In the genomic region with DNA sequence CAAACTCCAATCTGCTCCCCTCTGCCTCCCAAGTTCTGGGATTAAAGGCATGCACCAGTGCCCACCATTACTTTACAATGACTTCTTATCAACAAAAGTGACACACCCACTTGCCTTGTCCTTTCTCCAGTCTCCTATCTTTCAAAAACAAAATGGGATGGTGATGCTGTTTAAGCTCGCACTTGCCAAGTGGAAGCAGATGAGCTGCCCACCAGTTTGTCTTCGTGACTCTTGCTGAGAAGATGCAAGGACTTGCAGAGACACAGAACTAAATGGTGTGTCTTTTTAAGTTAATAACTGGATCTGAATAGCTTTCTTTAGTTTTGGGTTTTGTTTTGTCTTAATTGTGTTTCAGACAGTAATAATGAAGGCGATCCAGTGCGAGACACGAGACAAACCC, we compare ENCODE assay signal across 32 mouse cellular contexts. TPM values are rescaled to one million over a fixed set of nuclear protein-coding genes. Genes with fewer than 3 reads are reported as not detected.
"Had no signal": no experiment of that assay in that cellular context is flagged by ENCODE, and none has a peak within 500 bp of the region (broad histone marks: within the 10 kb centered on the region; RNA-seq: fewer than 3 reads in every experiment).

No protein-coding gene starts in this region.

- H3K36me3 ChIP-seq: limb, embryonic 13.5 days; limb, embryonic 15.5 days; liver, embryonic 12.5 days; liver, embryonic 15.5 days had no signal

- H3K9me3 ChIP-seq: limb, embryonic 10.5 days; limb, embryonic 12.5 days; limb, embryonic 13.5 days; limb, embryonic 15.5 days; liver, embryonic 12.5 days; liver, embryonic 13.5 days; liver, embryonic 15.5 days; lung, embryonic 15.5 days; megakaryocyte, embryonic 14.5 days; midbrain, embryonic 10.5 days; midbrain, embryonic 12.5 days; midbrain, embryonic 13.5 days; midbrain, embryonic 15.5 days; neural tube, embryonic 12.5 days had no signal

- H3K4me2 ChIP-seq: limb, embryonic 15.5 days; liver, embryonic 11.5 days; liver, embryonic 12.5 days; liver, embryonic 13.5 days; liver, embryonic 15.5 days; lung, embryonic 14.5 days; lung, embryonic 15.5 days; midbrain, embryonic 11.5 days; midbrain, embryonic 12.5 days; midbrain, embryonic 13.5 days; midbrain, embryonic 15.5 days; neural tube, embryonic 12.5 days had no signal

- DNase-seq: left cerebral cortex, postnatal 4 days; liver; liver, embryonic 13.5 days; liver, postnatal 0 days; lung, adult 18-20 months; lung, adult 2 months; lung, embryonic 14.5 days; lung, postnatal 10 days; lung, postnatal 14 days; lung, postnatal 36 days; lung, postnatal 4 days; midbrain, embryonic 14.5 days had no signal

- H3K9ac ChIP-seq: limb, embryonic 12.5 days; limb, embryonic 13.5 days; limb, embryonic 15.5 days; liver, embryonic 12.5 days; liver, embryonic 13.5 days; liver, embryonic 14.5 days; liver, embryonic 15.5 days; liver, postnatal 0 days; lung, embryonic 14.5 days; lung, embryonic 15.5 days; midbrain, embryonic 12.5 days; midbrain, embryonic 13.5 days; midbrain, embryonic 15.5 days; neural tube, embryonic 12.5 days had no signal

- H3K27ac ChIP-seq: limb, embryonic 10.5 days; limb, embryonic 13.5 days; liver, embryonic 12.5 days; liver, embryonic 13.5 days; liver, embryonic 14.5 days; liver, embryonic 15.5 days; macrophage; midbrain, embryonic 10.5 days; midbrain, embryonic 12.5 days; midbrain, embryonic 13.5 days; midbrain, embryonic 15.5 days; neural tube, embryonic 12.5 days had no signal

- H3K4me1 ChIP-seq: liver, embryonic 12.5 days; liver, embryonic 13.5 days; liver, embryonic 15.5 days; midbrain, embryonic 15.5 days had no signal

- H3K4me3 ChIP-seq: limb, embryonic 10.5 days; limb, embryonic 12.5 days; limb, embryonic 13.5 days; limb, embryonic 15.5 days; liver, embryonic 12.5 days; liver, embryonic 13.5 days; liver, embryonic 15.5 days; lung, embryonic 15.5 days; megakaryocyte, embryonic 14.5 days; midbrain, embryonic 10.5 days; midbrain, embryonic 12.5 days; midbrain, embryonic 13.5 days; midbrain, embryonic 15.5 days; myocyte; neural tube, embryonic 12.5 days had no signal

- H3K27me3 ChIP-seq: limb, embryonic 12.5 days; limb, embryonic 13.5 days; limb, embryonic 15.5 days; liver, embryonic 12.5 days; liver, embryonic 13.5 days; liver, embryonic 15.5 days; lung, embryonic 15.5 days; megakaryocyte, embryonic 14.5 days; midbrain, embryonic 12.5 days; midbrain, embryonic 13.5 days; midbrain, embryonic 15.5 days; neural tube, embryonic 12.5 days had no signal

- ATAC-seq: liver, embryonic 12.5 days; liver, postnatal 0 days; lung, postnatal 0 days; midbrain, embryonic 13.5 days; midbrain, embryonic 15.5 days; midbrain, embryonic 16.5 days had no signal

RNA-seq across cellular contexts. Expression of gene Cxadr, which starts 41.5 kb away (rescaled TPM):
- polyA plus RNA-seq: macrophage had no signal
